Mouse (Mus musculus) cortical plate, adult 2 months (tissue): Measurements from ENCODE around the gene Clca3a2.
"Not testable (repeated sequence)": the region's sequence is repeated elsewhere in the genome, so short reads cannot be mapped to it uniquely, and the experiment has no call there.

Experiments used
- CTCF ChIP-seq: fragments of 200-500 bp; IDR thresholded peaks from 2 replicates; pipeline ENCODE4 v1.5.1; 2011; ENCODE audit warnings: mild to moderate bottlenecking, control low read depth, low read length; ENCODE audit not compliant: insufficient read depth; ENCODE audit errors: extremely low read depth
- POLR2A ChIP-seq: fragments of 200-500 bp; IDR thresholded peaks from 2 replicates; pipeline ENCODE4 v1.6.1; 2011; ENCODE audit warnings: mild to moderate bottlenecking, low read length, control low read depth; ENCODE audit not compliant: insufficient read depth; ENCODE audit errors: extremely low read depth

DNA sequence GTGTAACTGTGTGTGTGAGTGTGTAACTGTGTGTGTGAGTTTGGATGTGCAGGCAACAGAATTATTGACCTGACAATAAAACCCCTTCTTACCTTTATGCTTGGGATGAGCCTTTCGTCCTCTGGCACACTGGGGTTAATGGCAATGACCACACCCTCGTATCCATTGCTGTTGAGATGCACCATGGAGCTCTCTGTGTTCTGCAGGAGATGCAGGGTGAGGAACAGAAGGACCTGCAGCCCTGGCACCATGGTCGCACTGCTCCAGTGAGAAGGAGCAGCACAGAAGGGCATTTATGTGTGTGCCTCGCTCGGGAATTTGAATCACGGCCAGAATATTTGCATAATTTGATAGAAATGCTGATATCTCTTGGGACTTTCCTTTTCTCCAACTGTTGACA is at the start of gene Clca3a2:
- not testable (repeated sequence) for TF ChIP-seq POLR2A, CTCF
